Mouse (Mus musculus): ENCODE measurements around the gene Sec22c. TPM values are rescaled to one million over a fixed set of nuclear protein-coding genes. Genes with fewer than 3 reads are reported as not detected.

The Sec22c gene
- total RNA-seq, 2 experiments from 2014 or later: 4.7 to 4.9 TPM

Other genes starting within 250 kb of the Sec22c start
- 1 to 10 TPM in 1 of 2 experiments, under 1 TPM in 1; 0.43 to 1.2 TPM for gene Cck, start 209.8 kb downstream of the Sec22c start, total RNA-seq (2021)
- gene Lyzl4, start 63.4 kb downstream of the Sec22c start, total RNA-seq (2021): not detected
- 1 to 10 TPM; 1.8 to 4.5 TPM for gene Vipr1, start 62.8 kb downstream of the Sec22c start, total RNA-seq (2021)
- gene Ss18l2, start 4.8 kb upstream of the Sec22c start, total RNA-seq (2021): 100 to 1,000 TPM in 1 of 2 experiments, 10 to 100 TPM in 1; 95.2 to 104 TPM
- gene Nktr, start 13.7 kb upstream of the Sec22c start, total RNA-seq (2021): 10 to 100 TPM; 27.4 to 31.6 TPM
- gene Zfp651, start 53.8 kb upstream of the Sec22c start, total RNA-seq (2021): 100 to 1,000 TPM in 1 of 2 experiments, 10 to 100 TPM in 1; 98.5 to 111 TPM
- 100 to 1,000 TPM; 113 to 117 TPM for gene Klhl40, start 72.1 kb upstream of the Sec22c start, total RNA-seq (2021)
- 100 to 1,000 TPM; 157 to 170 TPM for gene Hhatl, start 87.0 kb upstream of the Sec22c start, total RNA-seq (2021)
- under 1 TPM in 1 of 2 experiments, not detected in 1; 0.17 TPM for gene Ccdc13, start 134.0 kb upstream of the Sec22c start, total RNA-seq (2021)
- gene Higd1a, start 152.9 kb upstream of the Sec22c start, total RNA-seq (2021): 10 to 100 TPM; 96.5 to 97.5 TPM
- under 1 TPM; 0.71 to 0.89 TPM for gene Ackr2, start 192.9 kb upstream of the Sec22c start, total RNA-seq (2021)
- gene Cyp8b1, start 210.8 kb upstream of the Sec22c start, total RNA-seq (2021): not detected
- 1 to 10 TPM; 1.3 to 1.4 TPM for gene Fam198a, start 245.5 kb upstream of the Sec22c start, total RNA-seq (2021)

Measured in gastrocnemius, postnatal 36 days (tissue).